20 mouse cellular contexts compared by ENCODE assay signal in genomic region chr6:52247766-52248637, GRCm38 (mm10). TPM values are rescaled to one million over a fixed set of nuclear protein-coding genes. Genes with fewer than 3 reads are reported as not detected.
DNase-seq lines count a peak whose midpoint lies in the region; ATAC-seq and TF ChIP-seq lines count a peak whose summit lies in the region.
"Had no signal": no experiment of that assay in that cellular context is flagged by ENCODE, and none has a peak within 500 bp of the region (broad histone marks: within the 10 kb centered on the region; RNA-seq: fewer than 3 reads in every experiment).

No protein-coding gene starts in this region.

- TF ChIP-seq CTCF in kidney, postnatal 0 days (IDR thresholded peaks at IDR 0.05; ENCODE audit: low read depth), result no peak

- ATAC-seq in kidney, postnatal 0 days (replicated peaks; ENCODE audit: low FRiP score, low read depth), result no peak
- no peak for ATAC-seq in neural tube, embryonic 13.5 days (ENCODE audit: low read depth)
- ATAC-seq: CD4-positive, CD25-positive, alpha-beta regulatory T cell, adult 4 months; forebrain, embryonic 14.5 days had no signal

- H3K4me2 ChIP-seq in kidney, postnatal 0 days (ENCODE audit: low read length), result peak overlapping the region; percentile 90
- H3K4me2 ChIP-seq in neural tube, embryonic 13.5 days, result peak overlapping the region; percentile 42
- H3K4me2 ChIP-seq: hindbrain, embryonic 14.5 days had no signal

- DNase-seq in kidney, adult 18-20 months, result peak; percentile 8
- no peak for DNase-seq in kidney, adult 9 months
- DNase-seq in R1 (ENCODE audit: low read depth, low spot score), result peak; percentile 40
- DNase-seq in kidney, postnatal 0 days (ENCODE audit: low spot score), result no peak
- no peak for DNase-seq in cerebellum, adult 18-20 months
- DNase-seq in layer of hippocampus, adult 9-10 months (ENCODE audit: low spot score), result no peak
- no peak for DNase-seq in adrenal gland, postnatal 25 days
- DNase-seq: adrenal gland, postnatal 36 days; cerebellum, adult 11-12 months had no signal

- WGBS in kidney, postnatal 0 days, result 10% methylated on average over 23 of the region's 23 CpGs
- 1% methylated on average over 23 of the region's 23 CpGs for WGBS in neural tube, embryonic 13.5 days

- no peaks in the 10 kb centered on the region for H3K9me3 ChIP-seq in kidney, postnatal 0 days (replicated peaks; ENCODE audit: low read length)
- H3K9me3 ChIP-seq in neural tube, embryonic 13.5 days, result no peaks in the 10 kb centered on the region

- H3K36me3 ChIP-seq in kidney, postnatal 0 days (ENCODE audit: insufficient read depth, low read length), result no peaks in the 10 kb centered on the region
- no peaks in the 10 kb centered on the region for H3K36me3 ChIP-seq in neural tube, embryonic 13.5 days

- peak overlapping the region; percentile 60 for H3K9ac ChIP-seq in kidney, postnatal 0 days (ENCODE audit: low read depth, low read length)
- peak overlapping the region; percentile 55 for H3K9ac ChIP-seq in neural tube, embryonic 13.5 days
- H3K9ac ChIP-seq: hindbrain, embryonic 14.5 days had no signal

- peak overlapping the region; percentile 72 for H3K4me3 ChIP-seq in kidney, postnatal 0 days (replicated peaks; ENCODE audit: low read depth, low read length)
- peak overlapping the region; percentile 25 for H3K4me3 ChIP-seq in neural tube, embryonic 13.5 days
- H3K4me3 ChIP-seq: heart, adult 2 months had no signal

- H3K27ac ChIP-seq in kidney, postnatal 0 days, result peak overlapping the region; percentile 78
- H3K27ac ChIP-seq in neural tube, embryonic 13.5 days (replicated peaks), result peak overlapping the region; percentile 69
- H3K27ac ChIP-seq: heart, adult 2 months; hindbrain, embryonic 14.5 days had no signal

- peaks cover 13% of the 10 kb centered on the region for H3K4me1 ChIP-seq in kidney, postnatal 0 days (replicated peaks; ENCODE audit: insufficient read depth, low read length)
- peaks cover 4% of the 10 kb centered on the region for H3K4me1 ChIP-seq in neural tube, embryonic 13.5 days (replicated peaks)

- H3K27me3 ChIP-seq in kidney, postnatal 0 days (ENCODE audit: insufficient read depth, low read length), result peaks cover 20% of the 10 kb centered on the region
- H3K27me3 ChIP-seq in neural tube, embryonic 13.5 days, result peaks cover 98% of the 10 kb centered on the region

RNA-seq across cellular contexts. Expression of gene Hoxa11, which starts 2.4 kb away (rescaled TPM):
- polyA plus RNA-seq in kidney, postnatal 0 days (2015; fragmentation: Nextera tagmentation; extraction: Ambion mirVana), result 24.7 and 27.7 TPM in 2 replicates
- polyA plus RNA-seq in neural tube, embryonic 13.5 days (2015; fragmentation: Nextera tagmentation; extraction: Ambion mirVana), result 4.7 and 5.7 TPM in 2 replicates
- total RNA-seq in adrenal gland, postnatal 25 days (2021), result not detected in 2 replicates
- total RNA-seq: adrenal gland, postnatal 36 days; heart, adult 2 months; layer of hippocampus, postnatal 25 days; megakaryocyte, adult 5-6 weeks had no signal
- polyA plus RNA-seq: CD4-positive, CD25-positive, alpha-beta regulatory T cell, adult 4 months; embryonic facial prominence, embryonic 11.5 days; forebrain, embryonic 14.5 days; heart, adult 2 months; hindbrain, embryonic 14.5 days; liver, embryonic 16.5 days; small intestine, adult 2 months; testis, adult 2 months had no signal

RNA-seq across cellular contexts. Expression of gene Hoxa10, which starts 7.3 kb away (rescaled TPM):
- polyA plus RNA-seq in kidney, postnatal 0 days (2015; fragmentation: Nextera tagmentation; extraction: Ambion mirVana), result 175 and 183 TPM in 2 replicates
- 77.8 and 86.6 TPM in 2 replicates for polyA plus RNA-seq in neural tube, embryonic 13.5 days (2015; fragmentation: Nextera tagmentation; extraction: Ambion mirVana)
- total RNA-seq in adrenal gland, postnatal 25 days (2021), result 0.62 TPM in 1 of 2 replicates, not detected in the other
- total RNA-seq: heart, adult 2 months; layer of hippocampus, postnatal 25 days had no signal
- polyA plus RNA-seq: CD4-positive, CD25-positive, alpha-beta regulatory T cell, adult 4 months; embryonic facial prominence, embryonic 11.5 days; forebrain, embryonic 14.5 days; heart, adult 2 months; small intestine, adult 2 months had no signal

RNA-seq across cellular contexts. Expression of gene Hoxa13, which starts 12.7 kb away (rescaled TPM):
- polyA plus RNA-seq in kidney, postnatal 0 days (2015; fragmentation: Nextera tagmentation; extraction: Ambion mirVana), result not detected in 2 replicates
- 0.08 and 0.32 TPM in 2 replicates for polyA plus RNA-seq in neural tube, embryonic 13.5 days (2015; fragmentation: Nextera tagmentation; extraction: Ambion mirVana)
- total RNA-seq in adrenal gland, postnatal 25 days (2021), result not detected in 2 replicates
- total RNA-seq: adrenal gland, postnatal 36 days; heart, adult 2 months; layer of hippocampus, postnatal 25 days; megakaryocyte, adult 5-6 weeks had no signal
- polyA plus RNA-seq: CD4-positive, CD25-positive, alpha-beta regulatory T cell, adult 4 months; embryonic facial prominence, embryonic 11.5 days; forebrain, embryonic 14.5 days; heart, adult 2 months; hindbrain, embryonic 14.5 days; liver, embryonic 16.5 days; small intestine, adult 2 months; testis, adult 2 months had no signal

RNA-seq across cellular contexts. Expression of gene Hoxa9, which starts 17.1 kb away (rescaled TPM):
- 57.3 and 57.8 TPM in 2 replicates for polyA plus RNA-seq in kidney, postnatal 0 days (2015; fragmentation: Nextera tagmentation; extraction: Ambion mirVana)
- polyA plus RNA-seq in neural tube, embryonic 13.5 days (2015; fragmentation: Nextera tagmentation; extraction: Ambion mirVana), result 125 and 130 TPM in 2 replicates
- 0.61 and 1.5 TPM in 2 replicates for total RNA-seq in adrenal gland, postnatal 25 days (2021)
- total RNA-seq: heart, adult 2 months; layer of hippocampus, postnatal 25 days had no signal
- polyA plus RNA-seq: forebrain, embryonic 14.5 days; small intestine, adult 2 months had no signal

RNA-seq across cellular contexts. Expression of gene Hoxa7, which starts 26.3 kb away (rescaled TPM):
- 29.7 and 31.7 TPM in 2 replicates for polyA plus RNA-seq in kidney, postnatal 0 days (2015; fragmentation: Nextera tagmentation; extraction: Ambion mirVana)
- polyA plus RNA-seq in neural tube, embryonic 13.5 days (2015; fragmentation: Nextera tagmentation; extraction: Ambion mirVana), result 117 and 125 TPM in 2 replicates
- 12.9 and 18.3 TPM in 2 replicates for total RNA-seq in adrenal gland, postnatal 25 days (2021)
- total RNA-seq: layer of hippocampus, postnatal 25 days had no signal
- polyA plus RNA-seq: CD4-positive, CD25-positive, alpha-beta regulatory T cell, adult 4 months; forebrain, embryonic 14.5 days had no signal

Comparison
In these comparisons a context has a peak if more than half of its experiments do, and no peak if none do; other contexts are left out.
1. DNase-seq: peak in kidney, adult 18-20 months (single experiment) and R1 (single experiment); none in kidney, adult 9 months (single experiment), kidney, postnatal 0 days (single experiment), cerebellum, adult 18-20 months (0 of 2), layer of hippocampus, adult 9-10 months (single experiment) and adrenal gland, postnatal 25 days (single experiment).